Mouse (Mus musculus): ENCODE data around the gene D17H6S53E. TPM values are rescaled to one million over a fixed set of nuclear protein-coding genes. Genes with fewer than 3 reads are reported as not detected.

D17H6S53E gene
- polyA plus RNA-seq, 2 experiments = 1.3 to 1.5 TPM

DNA sequence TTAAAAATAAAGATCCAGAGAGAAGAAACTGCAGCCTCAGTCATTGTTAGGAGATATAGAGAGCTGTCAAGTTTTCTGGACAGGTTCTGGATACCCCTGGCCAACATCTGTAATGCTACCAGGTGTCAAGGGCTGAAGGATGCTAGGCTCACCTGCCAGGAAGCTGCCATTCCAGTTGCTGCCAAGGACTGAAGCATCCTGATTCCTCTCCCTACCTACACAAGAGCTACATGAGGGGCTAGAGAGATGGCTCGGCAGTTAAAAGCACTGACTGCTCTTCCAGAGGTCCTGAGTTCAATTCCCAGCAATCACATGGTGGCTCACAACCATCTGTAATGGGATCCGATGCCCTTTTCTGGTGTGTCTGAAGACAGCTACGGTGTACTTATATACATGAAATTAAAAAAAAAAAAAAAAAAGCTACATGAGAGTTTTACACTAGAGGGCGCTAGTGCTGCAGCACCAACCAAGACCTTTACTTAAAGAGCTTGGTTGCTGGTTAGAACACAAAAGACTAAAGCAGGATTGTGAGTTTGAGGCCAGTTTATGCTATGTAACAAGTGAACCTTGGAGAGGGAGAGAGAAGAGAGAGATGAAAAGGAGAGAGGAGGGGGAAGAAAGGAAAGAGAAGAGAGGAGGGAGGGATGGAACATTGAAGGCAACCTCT is 42.5 kb downstream of the D17H6S53E start:
- H3K27ac ChIP-seq = no peak overlapping the region
- H3K9ac ChIP-seq (replicated peaks) = no peak overlapping the region; the same call in 1 of the 2 replicates
- ATAC-seq (ENCODE audit: insufficient read depth) (no peak), DNase-seq (ENCODE audit: low read depth in 3 of 3, low spot score in 3 of 3) (peak; percentile 49 to 61 (median 54))
- no peaks in the 10 kb centered on the region for H3K9me3 ChIP-seq (ENCODE audit: control insufficient read depth, low read length)
- H3K36me3 ChIP-seq (replicated peaks; ENCODE audit: control insufficient read depth, insufficient read depth, low read depth) = no peaks in the 10 kb centered on the region
- no peak overlapping the region for H3K4me2 ChIP-seq (ENCODE audit: low read depth)
- peaks cover 4 to 10% of the 10 kb centered on the region in 2 experiments for H3K4me1 ChIP-seq (replicated peaks; ENCODE audit: control insufficient read depth in 2 of 2, insufficient read depth in 2 of 2, low read length in 1 of 2)
- no peaks in the 10 kb centered on the region for H3K27me3 ChIP-seq (ENCODE audit: control insufficient read depth, insufficient read depth, low read length)
- 13% methylated on average over 4 of the region's 4 CpGs for WGBS (ENCODE audit: insufficient replicate concordance)
- no peak for TF ChIP-seq EP300 (IDR thresholded peaks at IDR 0.05; ENCODE audit: low read depth)
- TF ChIP-seq CTCF (IDR thresholded peaks at IDR 0.05; ENCODE audit: low read depth) = peak; percentile 70
- H3K4me3 ChIP-seq (ENCODE audit: insufficient read depth in 1 of 2, low read depth in 2 of 2, low read length in 2 of 2) = no peak overlapping the region

DNA sequence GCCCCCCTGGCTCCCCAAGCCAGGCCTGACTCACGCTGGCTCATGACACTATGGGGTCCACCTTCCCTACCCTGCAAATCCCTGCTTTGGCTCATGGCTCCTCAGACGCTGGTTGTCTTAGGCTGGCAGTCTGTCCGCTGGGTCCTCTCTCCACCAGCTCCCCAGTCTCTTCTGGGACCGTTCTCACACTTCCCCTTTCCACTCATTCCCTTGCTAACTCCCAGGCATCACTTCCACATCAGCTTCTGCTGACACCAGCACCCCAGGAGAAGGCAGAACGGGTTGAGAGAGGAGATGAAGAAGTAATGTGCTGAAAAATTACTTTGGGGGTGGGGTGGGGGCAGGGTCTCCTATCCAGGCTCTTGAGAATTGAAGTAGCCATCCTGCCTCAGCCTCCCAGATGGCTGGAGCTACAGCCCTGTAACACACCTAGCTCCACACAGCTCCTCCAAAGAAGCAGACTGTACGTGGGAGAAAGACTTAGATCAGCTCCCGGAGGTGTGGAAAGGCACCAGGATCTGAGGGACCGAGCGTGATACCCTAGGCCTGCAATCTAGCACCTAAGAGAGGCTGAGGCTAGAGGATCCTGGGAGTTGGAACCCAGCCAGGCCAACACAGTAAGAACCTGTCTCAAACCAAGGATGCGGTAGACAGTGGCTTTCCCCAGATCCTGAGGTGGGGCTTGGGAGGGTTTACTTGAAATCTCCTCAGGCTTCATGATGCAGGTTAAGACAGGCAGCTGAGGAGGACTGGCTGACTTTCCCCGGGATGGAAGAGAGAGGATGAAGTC is 46.5 kb downstream of the D17H6S53E start:
- peaks cover 0 to 4% of the 10 kb centered on the region in 2 experiments; a peak in 1 of 4 replicates for H3K4me1 ChIP-seq (replicated peaks; ENCODE audit: control insufficient read depth in 2 of 2, insufficient read depth in 2 of 2, low read length in 1 of 2)
- no peak for ATAC-seq (ENCODE audit: insufficient read depth)
- H3K9ac ChIP-seq (replicated peaks) = no peak overlapping the region
- H3K9me3 ChIP-seq (ENCODE audit: control insufficient read depth, low read length) = no peaks in the 10 kb centered on the region
- DNase-seq (ENCODE audit: low read depth in 3 of 3, low spot score in 3 of 3) = no peak
- no peak overlapping the region for H3K27ac ChIP-seq
- no peak overlapping the region for H3K4me3 ChIP-seq (ENCODE audit: insufficient read depth in 1 of 2, low read depth in 2 of 2, low read length in 2 of 2)
- H3K4me2 ChIP-seq (ENCODE audit: low read depth) = no peak overlapping the region
- no peaks in the 10 kb centered on the region for H3K36me3 ChIP-seq (replicated peaks; ENCODE audit: control insufficient read depth, insufficient read depth, low read depth)
- TF ChIP-seq CTCF (IDR thresholded peaks at IDR 0.05; ENCODE audit: low read depth) = no peak
- no peak for TF ChIP-seq EP300 (IDR thresholded peaks at IDR 0.05; ENCODE audit: low read depth)
- WGBS (ENCODE audit: insufficient replicate concordance) = 55% methylated on average over 11 of the region's 11 CpGs
- H3K27me3 ChIP-seq (ENCODE audit: control insufficient read depth, insufficient read depth, low read length) = no peaks in the 10 kb centered on the region

DNA sequence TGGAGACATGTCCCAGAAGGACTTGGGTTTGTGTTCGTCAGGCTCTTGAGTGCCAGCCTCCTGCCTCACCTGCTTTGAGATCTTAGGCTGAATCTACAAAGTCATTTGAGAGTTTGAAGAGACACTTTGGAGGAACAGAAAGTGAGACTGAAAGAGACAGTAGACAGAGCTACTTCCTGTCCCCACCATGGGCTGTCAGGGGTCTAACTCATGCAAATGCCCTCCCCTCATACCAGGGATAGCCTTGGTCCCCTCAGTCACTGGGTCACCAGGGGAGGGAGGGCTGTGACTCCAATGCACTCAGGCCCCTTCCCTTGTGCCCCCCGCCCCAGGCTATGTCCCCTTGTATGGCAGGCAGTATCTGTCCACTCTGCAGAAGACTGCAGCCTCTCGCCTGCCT is 47.2 kb downstream of the D17H6S53E start:
- Histone ChIP-seq H3K9me3 (ENCODE audit: control insufficient read depth, low read length) (no peaks in the 10 kb centered on the region), H3K36me3 (replicated peaks; ENCODE audit: control insufficient read depth, insufficient read depth, low read depth) (no peaks in the 10 kb centered on the region), H3K4me2 (ENCODE audit: low read depth) (no peak overlapping the region), H3K9ac (replicated peaks) (no peak overlapping the region), H3K4me3 (ENCODE audit: insufficient read depth in 1 of 2, low read depth in 2 of 2, low read length in 2 of 2) (no peak overlapping the region), H3K27ac (no peak overlapping the region), H3K4me1 (replicated peaks; ENCODE audit: control insufficient read depth in 2 of 2, insufficient read depth in 2 of 2, low read length in 1 of 2) (peaks cover 0 to 4% of the 10 kb centered on the region in 2 experiments; a peak in 1 of 4 replicates), H3K27me3 (ENCODE audit: control insufficient read depth, insufficient read depth, low read length) (no peaks in the 10 kb centered on the region)
- WGBS (ENCODE audit: insufficient replicate concordance) = 52% methylated on average over 3 of the region's 3 CpGs
- ATAC-seq (ENCODE audit: insufficient read depth) (no peak), DNase-seq (ENCODE audit: low read depth in 3 of 3, low spot score in 3 of 3) (no peak)
- TF ChIP-seq CTCF (IDR thresholded peaks at IDR 0.05; ENCODE audit: low read depth) (no peak), EP300 (IDR thresholded peaks at IDR 0.05; ENCODE audit: low read depth) (no peak)

DNA sequence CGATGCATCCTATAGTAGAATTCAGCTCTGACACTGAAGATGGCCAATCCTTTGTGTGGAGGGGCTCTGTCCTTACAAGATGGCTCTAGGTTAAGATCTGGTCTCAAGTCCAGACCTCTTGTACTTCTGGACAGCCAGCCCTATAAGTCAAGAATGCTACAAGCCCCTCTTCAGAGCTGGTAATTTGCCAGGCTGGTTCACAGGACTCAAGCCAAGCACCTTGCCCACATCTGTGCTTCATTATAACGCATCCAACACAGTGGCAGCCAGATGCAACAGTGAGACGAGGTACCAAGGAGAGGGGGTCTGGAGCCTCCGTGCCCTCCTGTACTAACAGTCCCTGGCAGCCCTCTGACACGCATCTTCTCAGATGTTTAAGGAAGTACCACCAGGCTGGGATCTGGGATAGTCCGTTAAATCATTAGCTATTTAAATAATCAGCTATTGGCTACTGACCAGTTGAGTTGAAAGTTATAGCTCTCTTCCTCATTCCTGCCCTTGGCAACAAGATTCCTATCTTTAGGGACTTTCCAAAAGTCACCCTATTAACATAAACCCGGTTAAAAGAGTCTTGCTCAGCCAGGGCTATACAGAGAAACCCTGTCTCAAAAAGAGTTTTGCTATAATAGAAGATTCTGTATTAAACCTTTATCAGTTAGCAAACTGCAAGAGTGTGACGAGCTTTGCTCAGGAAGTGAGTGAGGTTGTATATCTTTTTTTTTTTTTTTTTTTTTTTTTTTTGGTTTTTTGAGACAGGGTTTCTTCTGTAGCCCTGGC is 48.2 kb downstream of the D17H6S53E start:
- ATAC-seq (ENCODE audit: insufficient read depth) (no peak), DNase-seq (ENCODE audit: low read depth in 3 of 3, low spot score in 3 of 3) (no peak)
- Histone ChIP-seq H3K27ac (no peak overlapping the region), H3K4me1 (replicated peaks; ENCODE audit: control insufficient read depth in 2 of 2, insufficient read depth in 2 of 2, low read length in 1 of 2) (peaks cover 0 to 4% of the 10 kb centered on the region in 2 experiments; a peak in 1 of 4 replicates), H3K4me2 (ENCODE audit: low read depth) (no peak overlapping the region), H3K36me3 (replicated peaks; ENCODE audit: control insufficient read depth, insufficient read depth, low read depth) (no peaks in the 10 kb centered on the region), H3K9me3 (ENCODE audit: control insufficient read depth, low read length) (no peaks in the 10 kb centered on the region), H3K4me3 (ENCODE audit: insufficient read depth in 1 of 2, low read depth in 2 of 2, low read length in 2 of 2) (no peak overlapping the region), H3K27me3 (ENCODE audit: control insufficient read depth, insufficient read depth, low read length) (no peaks in the 10 kb centered on the region), H3K9ac (replicated peaks) (no peak overlapping the region)
- WGBS (ENCODE audit: insufficient replicate concordance) = 45% methylated on average over 8 of the region's 8 CpGs
- TF ChIP-seq EP300 (IDR thresholded peaks at IDR 0.05; ENCODE audit: low read depth) = no peak
- TF ChIP-seq CTCF (IDR thresholded peaks at IDR 0.05; ENCODE audit: low read depth) = no peak
